Mouse (Mus musculus): Measurements from ENCODE around the gene Lrpprc.

GRCm38 (mm10) chr17:84832346-84832745, 41.8 kb upstream of the Lrpprc start:
- TF ChIP-seq CTCF (IDR thresholded peaks at IDR 0.05) (no peak), EP300 (IDR thresholded peaks at IDR 0.05) (no peak)
